Mouse (Mus musculus) MEL (cell line): ENCODE results near the gene Sh3gl2.

ENCODE experiments used
- CTCF ChIP-seq, 3 experiments: IDR thresholded peaks in 2 of 3; conservative IDR thresholded peaks in 1 of 3; 2 replicates each; pipeline ENCODE4 v1.5.1; 2011 to 2012; ENCODE audit warnings: low read length in 3 of 3, low read depth in 2 of 3, mild to moderate bottlenecking in 2 of 3, improper control_type of control experiment in 1 of 3, inconsistent platforms in 1 of 3, mixed read lengths in 1 of 3, moderate library complexity in 1 of 3; ENCODE audit not compliant: control insufficient read depth in 1 of 3, insufficient read depth in 1 of 3, poor library complexity in 1 of 3, severe bottlenecking in 1 of 3
- EP300 ChIP-seq, 2 experiments: IDR thresholded peaks; 2 replicates each; pipeline ENCODE4 v1.6.1; 2011; ENCODE audit warnings: improper control_type of control experiment in 2 of 2, low read length in 2 of 2, low read depth in 1 of 2, mild to moderate bottlenecking in 1 of 2
- ETS1 ChIP-seq: IDR thresholded peaks from 2 replicates; pipeline ENCODE4 v1.6.1; 2012; ENCODE audit warnings: low read depth, mild to moderate bottlenecking, inconsistent platforms, low read length, improper control_type of control experiment, moderate library complexity
- MXI1 ChIP-seq: IDR thresholded peaks from 2 replicates; pipeline ENCODE4 v1.6.1; 2011; ENCODE audit warnings: mild to moderate bottlenecking, low read depth, low read length, improper control_type of control experiment
- NELFE ChIP-seq: IDR thresholded peaks from 2 replicates; pipeline ENCODE4 v1.6.1; 2011; ENCODE audit warnings: low read depth, low read length, improper control_type of control experiment
- NRF1 ChIP-seq: IDR thresholded peaks from 2 replicates; pipeline ENCODE4 v1.6.1; 2014; ENCODE audit warnings: low read depth, mild to moderate bottlenecking, inconsistent platforms, low read length, improper control_type of control experiment, moderate library complexity; ENCODE audit not compliant: poor library complexity, insufficient read depth, severe bottlenecking
- POLR2A ChIP-seq, 2 experiments: IDR thresholded peaks; 2 replicates each; pipeline ENCODE4 v1.6.1; 2011 to 2012; ENCODE audit warnings: low read length in 2 of 2, mild to moderate bottlenecking in 2 of 2, control low read depth in 1 of 2, improper control_type of control experiment in 1 of 2, low read depth in 1 of 2, moderate library complexity in 1 of 2; ENCODE audit not compliant: control insufficient read depth in 1 of 2, insufficient read depth in 1 of 2, poor library complexity in 1 of 2
- UBTF ChIP-seq: IDR thresholded peaks from 2 replicates; pipeline ENCODE4 v1.6.1; 2012; ENCODE audit warnings: low read depth, mild to moderate bottlenecking, inconsistent platforms, low read length, improper control_type of control experiment, moderate library complexity, borderline replicate concordance; ENCODE audit not compliant: insufficient read depth

- TF ChIP-seq CTCF (IDR thresholded peaks at IDR 0.05 in 2 of 3, conservative IDR thresholded peaks at IDR 0.05 in 1 of 3; ENCODE audit: control insufficient read depth in 1 of 3, insufficient read depth in 1 of 3, low read depth in 2 of 3, low read length in 3 of 3, poor library complexity in 1 of 3, severe bottlenecking in 1 of 3) (no peak), POLR2A (IDR thresholded peaks at IDR 0.05; ENCODE audit: control insufficient read depth in 1 of 2, insufficient read depth in 1 of 2, low read depth in 1 of 2, low read length in 2 of 2, poor library complexity in 1 of 2) (no peak), MXI1 (no peak), EP300 (IDR thresholded peaks at IDR 0.05; ENCODE audit: low read depth in 1 of 2, low read length in 2 of 2) (no peak), UBTF (no peak), NRF1 (no peak), ETS1 (no peak), NELFE (no peak)
These were observed 169.9 kb downstream of the Sh3gl2 start for GRCm38 (mm10) chr4:85374801-85375200.
